Comparison of ENCODE assay signal across 17 mouse cellular contexts in genomic region chr7:89216628-89217027, GRCm38 (mm10).
DNase-seq lines count a peak whose midpoint lies in the region; ATAC-seq and TF ChIP-seq lines count a peak whose summit lies in the region.
"Had no signal": no experiment of that assay in that cellular context is flagged by ENCODE, and none has a peak within 500 bp of the region (broad histone marks: within the 10 kb centered on the region; RNA-seq: fewer than 3 reads in every experiment).

No protein-coding gene starts in this region.

- intact Hi-C loops in gastrocnemius, postnatal 36 days (cut with DNase I), result no loop called here

- no peak for TF ChIP-seq POLR2A in liver, adult 2 months (IDR thresholded peaks at IDR 0.05; ENCODE audit: extremely low read depth, insufficient read depth, low read length)

- H3K9ac ChIP-seq in liver, adult 2 months (ENCODE audit: low read depth, low read length), result no peak overlapping the region
- H3K9ac ChIP-seq in liver, embryonic 11.5 days (ENCODE audit: low read depth, low read length), result no peak overlapping the region
- H3K9ac ChIP-seq: embryonic facial prominence, embryonic 13.5 days; limb, embryonic 15.5 days had no signal

- TF ChIP-seq CTCF in liver, adult 2 months (IDR thresholded peaks at IDR 0.05; ENCODE audit: low read depth, low read length), result no peak

- no peak overlapping the region for H3K4me2 ChIP-seq in liver, embryonic 11.5 days
- H3K4me2 ChIP-seq: embryonic facial prominence, embryonic 13.5 days; limb, embryonic 15.5 days; midbrain, embryonic 11.5 days had no signal

- H3K27ac ChIP-seq in liver, adult 2 months (replicated peaks; ENCODE audit: insufficient read depth, low read depth, low read length), result no peak overlapping the region
- H3K27ac ChIP-seq in liver, embryonic 11.5 days (ENCODE audit: low read depth, low read length), result no peak overlapping the region
- H3K27ac ChIP-seq: embryonic facial prominence, embryonic 13.5 days; limb, embryonic 15.5 days had no signal

- H3K36me3 ChIP-seq in liver, adult 2 months (ENCODE audit: control insufficient read depth, insufficient read depth, low read length), result no peaks in the 10 kb centered on the region
- no peaks in the 10 kb centered on the region for H3K36me3 ChIP-seq in liver, embryonic 11.5 days (ENCODE audit: control insufficient read depth, insufficient read depth, low read length)
- H3K36me3 ChIP-seq: embryonic facial prominence, embryonic 13.5 days; limb, embryonic 15.5 days had no signal

- no peaks in the 10 kb centered on the region for H3K27me3 ChIP-seq in liver, adult 2 months (ENCODE audit: control insufficient read depth, insufficient read depth, low read length)
- H3K27me3 ChIP-seq in liver, embryonic 11.5 days (replicated peaks; ENCODE audit: control insufficient read depth, insufficient read depth, low read length), result no peaks in the 10 kb centered on the region
- H3K27me3 ChIP-seq: embryonic facial prominence, embryonic 13.5 days; limb, embryonic 15.5 days had no signal

- H3K4me1 ChIP-seq in liver, adult 2 months (ENCODE audit: control insufficient read depth, insufficient read depth, low read length), result no peaks in the 10 kb centered on the region; the same call in 1 of the 2 replicates
- H3K4me1 ChIP-seq in liver, embryonic 11.5 days (replicated peaks; ENCODE audit: control insufficient read depth, insufficient read depth, low read length), result peaks cover 6% of the 10 kb centered on the region

- H3K79me2 ChIP-seq in liver, adult 2 months (ENCODE audit: control insufficient read depth, insufficient read depth, low read length), result peaks cover 3% of the 10 kb centered on the region; the same call in 1 of the 2 replicates

- no peaks in the 10 kb centered on the region for H3K9me3 ChIP-seq in liver, embryonic 11.5 days (ENCODE audit: control insufficient read depth, low read length)
- H3K9me3 ChIP-seq: embryonic facial prominence, embryonic 13.5 days; limb, embryonic 15.5 days had no signal

- peak; percentile 21 for DNase-seq in gastrocnemius, adult 18-20 months (ENCODE audit: low spot score)
- no peak for DNase-seq in gastrocnemius, postnatal 36 days
- peak; percentile 39 for DNase-seq in liver, adult 2 months (ENCODE audit: extremely low read depth, low read depth, low spot score)
- no peak for DNase-seq in liver, embryonic 11.5 days (ENCODE audit: low spot score)
- DNase-seq in adipocyte (ENCODE audit: low spot score), result peak; percentile 81
- DNase-seq in skeletal muscle tissue, adult 2 months (ENCODE audit: low read depth, low spot score), result peak; percentile 72
- no peak for DNase-seq in ovary, postnatal 14 days (ENCODE audit: low spot score)
- no peak for DNase-seq in retina, embryonic 14.5 days (ENCODE audit: low spot score)
- DNase-seq: cerebellum, adult 9-10 months; gastrocnemius, postnatal 10 days; kidney, postnatal 4 days; thymus, adult 18-20 months had no signal

- 23% methylated on average over 1 of the region's 1 CpGs for WGBS in liver, adult 2 months
- 49% methylated on average over 1 of the region's 1 CpGs for WGBS in liver, embryonic 11.5 days

- no peak overlapping the region for H3K4me3 ChIP-seq in liver, adult 2 months (ENCODE audit: insufficient read depth, low read depth, low read length)
- H3K4me3 ChIP-seq in liver, embryonic 11.5 days (ENCODE audit: low read depth, low read length), result no peak overlapping the region
- H3K4me3 ChIP-seq: embryonic facial prominence, embryonic 13.5 days; limb, embryonic 15.5 days had no signal

- ATAC-seq in liver, embryonic 11.5 days (replicated peaks; ENCODE audit: low FRiP score), result no peak
- ATAC-seq: forebrain, embryonic 14.5 days; inflammation-experienced regulatory T-cells, adult 6 months had no signal

Comparison
In these comparisons a context has a peak if more than half of its experiments do, and no peak if none do; other contexts are left out.
1. DNase-seq: peak in gastrocnemius, adult 18-20 months (single experiment), liver, adult 2 months (single experiment), adipocyte (single experiment) and skeletal muscle tissue, adult 2 months (single experiment); none in gastrocnemius, postnatal 36 days (0 of 2), liver, embryonic 11.5 days (single experiment), ovary, postnatal 14 days (single experiment) and retina, embryonic 14.5 days (single experiment).